Mouse (Mus musculus): Measurements from ENCODE around the gene Mta1. TPM values are rescaled to one million over a fixed set of nuclear protein-coding genes. Genes with fewer than 3 reads are reported as not detected.

Gene Mta1
- polyA plus RNA-seq, 1 experiment from 2014 or later, result 3.4 TPM

Small RNA genes lying within 50 kb of the gene (microRNA-seq; reads per million reads assigned to microRNA genes)
- gene Gm44471, result not detected

Other genes starting within 250 kb of the Mta1 start
- 0.38 and 0.40 TPM in 2 replicates for gene Gpr132, start 230.1 kb upstream of the Mta1 start, polyA plus RNA-seq (2015; fragmentation: Nextera tagmentation; extraction: Ambion mirVana)
- 0.21 and 0.34 TPM in 2 replicates for gene Jag2, start 168.5 kb upstream of the Mta1 start, polyA plus RNA-seq (2015; fragmentation: Nextera tagmentation; extraction: Ambion mirVana)
- 12.1 and 13.3 TPM in 2 replicates for gene Nudt14, start 156.2 kb upstream of the Mta1 start, polyA plus RNA-seq (2015; fragmentation: Nextera tagmentation; extraction: Ambion mirVana)
- 4.5 and 4.9 TPM in 2 replicates for gene Btbd6, start 121.8 kb upstream of the Mta1 start, polyA plus RNA-seq (2015; fragmentation: Nextera tagmentation; extraction: Ambion mirVana)
- 22.8 and 25.7 TPM in 2 replicates for gene Brf1, start 97.6 kb upstream of the Mta1 start, polyA plus RNA-seq (2015; fragmentation: Nextera tagmentation; extraction: Ambion mirVana)
- 4.3 and 5.8 TPM in 2 replicates for gene Pacs2, start 83.8 kb upstream of the Mta1 start, polyA plus RNA-seq (2015; fragmentation: Nextera tagmentation; extraction: Ambion mirVana)
- gene Tex22, start 23.8 kb upstream of the Mta1 start, polyA plus RNA-seq (2015; fragmentation: Nextera tagmentation; extraction: Ambion mirVana), result not detected in 2 replicates
- gene Crip2, start 42.0 kb downstream of the Mta1 start, polyA plus RNA-seq (2015; fragmentation: Nextera tagmentation; extraction: Ambion mirVana), result 41.6 and 43.8 TPM in 2 replicates
- gene Crip1, start 48.0 kb downstream of the Mta1 start, polyA plus RNA-seq (2015; fragmentation: Nextera tagmentation; extraction: Ambion mirVana), result 97.4 and 102 TPM in 2 replicates
- gene Tedc1, start 58.1 kb downstream of the Mta1 start, polyA plus RNA-seq (2015; fragmentation: Nextera tagmentation; extraction: Ambion mirVana), result 9.1 and 9.2 TPM in 2 replicates
- gene Tmem121, start 87.7 kb downstream of the Mta1 start, polyA plus RNA-seq (2015; fragmentation: Nextera tagmentation; extraction: Ambion mirVana), result 0.36 and 0.39 TPM in 2 replicates